Mouse (Mus musculus): Measurements from ENCODE around the gene Stk11.
A peak's percentile ranks its signal among the peaks of the same experiment; 100 is the strongest.

Stk11 gene

DNA sequence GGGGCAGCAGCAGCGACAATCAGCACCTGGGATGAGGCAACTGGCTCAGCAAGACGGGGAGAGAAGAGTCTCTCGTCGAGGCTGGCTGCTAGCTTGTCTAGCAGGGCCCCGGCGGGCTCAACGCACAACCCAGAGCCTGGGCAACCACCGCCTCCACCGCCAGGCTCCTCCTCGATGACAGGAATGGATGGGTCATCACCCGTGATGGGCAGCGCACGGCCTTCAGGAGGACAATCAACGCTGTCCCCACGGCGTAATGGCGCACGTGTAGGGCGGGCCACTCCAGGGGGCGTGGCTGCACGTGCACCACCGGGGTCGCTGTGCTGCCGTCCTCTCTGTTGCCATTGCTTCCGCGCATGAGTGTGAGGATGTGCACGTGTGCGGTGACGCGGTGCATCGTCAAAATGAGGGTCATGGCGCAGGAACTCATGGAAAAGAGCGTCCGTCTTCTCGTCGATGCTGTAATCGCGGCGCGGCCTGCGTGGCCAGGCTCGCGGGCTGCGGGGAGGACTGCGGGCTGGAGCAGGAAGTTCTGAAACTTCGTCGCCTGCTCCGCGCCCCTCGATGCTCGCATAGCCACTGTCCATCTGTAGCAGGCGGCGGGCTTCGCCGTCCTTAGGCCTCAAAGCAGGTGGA lies 15.8 kb downstream of the Stk11 start:
- no peak for DNase-seq (ENCODE audit: low spot score)

GRCm38 (mm10) chr10:80131952-80132350 lies 16.3 kb downstream of the Stk11 start:
- DNase-seq (ENCODE audit: low spot score), result no peak

- no peak for DNase-seq (ENCODE audit: low spot score)
Observed at GRCm38 (mm10) chr10:80133226-80133849, 17.7 kb downstream of the Stk11 start.

- DNase-seq (ENCODE audit: low spot score), result no peak
Observed at GRCm38 (mm10) chr10:80134421-80134820, 18.8 kb downstream of the Stk11 start.

DNA sequence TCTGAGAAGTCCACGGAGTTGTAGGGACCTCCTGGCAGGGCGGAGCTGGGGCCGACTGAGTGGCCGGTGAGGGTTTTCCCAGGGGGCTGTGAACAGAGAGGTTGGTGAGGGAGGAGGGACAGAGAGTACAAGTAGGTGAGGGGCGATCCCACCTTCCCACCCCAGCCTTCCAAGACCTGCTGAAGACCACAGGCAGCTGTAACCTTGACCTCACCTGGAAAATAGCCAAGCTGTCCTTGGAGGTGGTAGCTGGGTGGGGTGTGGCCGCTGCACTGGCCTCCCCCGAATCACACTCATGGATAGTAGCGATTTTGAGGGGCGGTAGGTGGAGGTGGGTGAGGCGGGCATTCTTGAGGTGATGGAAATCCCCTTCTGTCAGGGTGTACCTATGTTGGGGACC lies 19.6 kb downstream of the Stk11 start:
- no peak for DNase-seq (ENCODE audit: low spot score)

DNA sequence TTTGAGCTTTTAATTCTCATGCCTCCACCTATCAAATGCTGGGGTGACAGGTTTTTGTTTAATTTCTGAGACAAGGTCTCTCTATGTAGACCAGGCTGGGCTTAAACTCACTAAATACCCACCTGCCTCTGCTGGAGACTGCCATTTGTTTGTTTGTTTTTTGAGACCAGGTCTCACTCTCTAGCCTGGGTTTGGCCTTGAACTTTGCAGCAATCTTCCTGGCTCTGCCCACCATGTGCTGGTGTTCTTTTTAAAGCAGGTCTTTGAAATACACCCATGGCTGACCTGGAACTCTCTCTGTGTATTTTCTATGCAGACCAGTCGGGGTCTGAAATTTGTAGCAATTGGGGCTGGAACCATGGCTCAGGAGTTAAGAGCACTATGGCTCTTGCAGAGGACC lies 20.0 kb downstream of the Stk11 start:
- DNase-seq (ENCODE audit: low spot score), result no peak

GRCm38 (mm10) chr10:80136179-80136951 lies 20.8 kb downstream of the Stk11 start:
- DNase-seq (ENCODE audit: low spot score), result no peak

DNA sequence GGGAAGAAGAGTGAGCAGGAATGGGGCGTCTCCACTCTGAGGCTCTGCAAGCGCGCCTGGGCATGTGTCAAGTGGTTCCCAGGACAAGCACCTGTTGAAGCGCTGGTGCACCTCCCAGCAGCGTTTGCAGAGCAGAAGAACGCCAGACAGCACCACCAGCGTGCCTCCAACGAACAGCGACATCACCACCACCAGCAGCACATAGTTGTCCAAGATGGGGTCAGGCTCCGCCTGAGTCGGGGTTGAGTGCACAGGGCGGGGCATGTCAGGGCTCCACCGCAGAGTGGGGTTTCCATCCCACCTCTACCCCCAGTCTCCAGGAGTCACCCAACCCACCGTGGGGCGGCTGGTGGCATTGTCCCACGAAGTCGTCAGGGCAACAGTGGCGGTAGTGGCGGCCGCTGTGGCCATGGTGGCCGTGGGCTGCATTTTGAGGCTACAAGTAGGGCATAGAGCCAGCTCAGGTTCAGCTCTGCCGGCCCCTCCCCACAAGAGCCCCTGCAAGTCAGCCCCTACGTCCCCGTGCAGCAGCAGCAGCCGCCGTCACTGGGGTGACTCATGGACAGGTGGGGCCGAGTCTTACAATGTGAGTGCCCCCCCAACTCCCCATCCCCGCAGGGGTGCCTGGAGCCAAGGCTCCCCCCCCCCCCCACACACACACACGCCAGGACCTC lies 21.5 kb downstream of the Stk11 start:
- no peak for DNase-seq (ENCODE audit: low spot score)

GRCm38 (mm10) chr10:80137626-80138552 lies 22.3 kb downstream of the Stk11 start:
- DNase-seq (ENCODE audit: low spot score), result no peak

DNA sequence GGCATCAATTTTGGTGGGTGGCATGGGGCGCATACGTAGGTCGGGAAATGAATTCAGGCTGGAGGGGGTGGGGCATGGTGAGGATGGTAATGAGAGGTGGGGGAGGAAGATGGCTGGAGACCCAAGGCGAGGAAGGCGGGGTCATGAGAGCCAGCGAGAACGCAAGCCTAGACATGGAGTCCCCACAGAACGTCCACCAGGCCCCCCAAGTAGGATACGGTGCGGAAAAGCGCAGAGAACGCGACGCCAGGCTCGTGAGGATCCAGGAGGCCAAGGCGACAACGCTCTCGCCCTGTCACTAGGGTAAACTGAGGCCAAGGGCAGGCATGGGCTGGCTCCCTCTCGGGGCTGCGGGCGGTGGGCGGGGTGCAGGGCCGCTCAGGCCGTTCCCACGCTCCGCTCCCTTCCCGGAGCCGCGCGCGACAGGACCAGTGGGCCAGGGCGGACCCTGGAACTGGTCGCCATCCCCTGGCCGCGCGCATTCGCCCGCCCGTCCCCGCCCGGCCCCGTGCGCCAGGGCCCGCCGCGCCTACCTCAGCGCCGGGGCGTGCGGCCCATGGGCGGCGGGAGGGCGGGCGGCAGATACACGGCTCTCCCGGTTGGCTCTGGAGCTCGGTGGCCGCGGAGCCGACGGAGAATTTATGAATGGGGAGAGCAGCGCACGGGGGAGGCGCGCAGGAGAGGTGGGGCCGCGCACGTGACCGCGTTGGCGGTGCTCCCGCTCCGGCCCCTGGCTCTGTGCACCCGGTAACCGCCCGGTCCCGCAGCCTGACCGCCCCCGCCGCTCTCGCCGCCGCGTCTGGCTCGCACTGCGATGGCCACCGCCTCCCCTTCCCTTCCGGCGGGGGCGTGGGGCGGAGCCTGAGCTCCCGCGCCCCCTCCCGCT lies 23.2 kb downstream of the Stk11 start, which contains the start of gene Atp5d:
Gene Atp5d (plus strand): TSS at position 80 of the 886 bp plus-strand sequence.
- DNase-seq (ENCODE audit: low spot score), result peak; percentile 47

- no peak for DNase-seq (ENCODE audit: low spot score)
Observed at GRCm38 (mm10) chr10:80139439-80139775, 23.8 kb downstream of the Stk11 start.

DNA sequence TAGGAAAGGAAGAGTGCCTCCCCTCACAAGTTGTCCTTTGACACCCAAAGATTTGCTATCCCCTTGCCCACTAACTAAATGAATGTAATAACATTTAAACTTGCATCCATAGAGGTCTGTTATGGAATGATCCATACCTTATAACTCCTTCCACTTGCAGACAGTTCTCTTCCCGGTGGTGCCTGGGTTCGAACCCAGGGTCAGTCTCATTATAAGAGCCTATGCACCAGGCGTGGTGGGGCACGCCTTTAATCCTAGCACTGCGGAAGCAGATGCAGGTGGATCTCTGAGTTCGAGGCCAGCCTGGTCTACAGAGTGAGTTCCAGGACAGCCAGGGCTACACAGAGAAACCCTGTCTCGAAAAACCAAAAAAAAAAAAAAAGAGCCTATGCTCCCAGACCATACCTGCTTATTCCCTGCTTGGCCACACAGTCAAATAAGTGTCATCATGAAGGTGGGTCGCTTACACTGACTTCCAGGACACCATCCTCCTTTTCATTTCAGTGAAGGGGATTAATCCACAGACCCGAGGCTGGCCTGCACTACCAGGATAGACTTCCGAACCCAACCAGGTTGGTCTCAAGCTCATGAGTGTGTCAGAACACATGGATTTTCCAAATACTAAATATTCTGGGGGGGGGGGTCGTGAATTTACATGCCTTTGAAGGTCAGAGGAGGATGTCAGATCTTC lies 24.5 kb downstream of the Stk11 start:
- no peak for DNase-seq (ENCODE audit: low spot score)

GRCm38 (mm10) chr10:80140666-80141035 lies 25.0 kb downstream of the Stk11 start, which contains the start of gene Cbarp:
TSS of gene Cbarp (minus strand) at chr10:80140835.
- DNase-seq (ENCODE audit: low spot score), result no peak

- DNase-seq (ENCODE audit: low spot score), result peak; percentile 90
Observed at GRCm38 (mm10) chr10:80141243-80141642, 25.6 kb downstream of the Stk11 start.

- peak; percentile 91 for DNase-seq (ENCODE audit: low spot score)
Observed at GRCm38 (mm10) chr10:80141786-80142529, 26.4 kb downstream of the Stk11 start.

DNA sequence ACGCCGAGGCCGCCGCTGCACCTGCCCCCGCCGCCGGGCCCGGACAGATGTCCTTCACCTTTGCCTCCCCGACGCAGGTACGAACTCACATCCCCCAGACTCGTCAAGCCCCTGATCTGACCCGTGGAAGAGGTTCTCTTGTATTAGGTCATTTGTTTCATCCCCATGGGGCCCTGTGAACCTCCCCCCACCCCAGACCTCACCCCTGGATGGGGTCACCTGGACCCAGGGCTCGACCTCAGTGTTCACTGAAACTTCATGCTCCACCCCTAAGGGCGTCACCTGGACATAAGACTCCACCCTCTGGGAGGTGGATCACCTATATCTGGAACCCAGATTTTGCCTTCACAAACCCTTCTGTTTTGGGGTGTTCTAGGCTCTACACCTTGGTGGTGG lies 26.9 kb downstream of the Stk11 start:
- no peak for DNase-seq (ENCODE audit: low spot score)

- no peak for DNase-seq (ENCODE audit: low spot score)
Observed at GRCm38 (mm10) chr10:80143664-80144063, 28.1 kb downstream of the Stk11 start.

GRCm38 (mm10) chr10:80144159-80144558 lies 28.6 kb downstream of the Stk11 start:
- DNase-seq (ENCODE audit: low spot score), result no peak

All from spleen, adult 12 weeks (tissue).